In genomic region chr2:148442710-148443109, GRCm38 (mm10) we compare ENCODE assay signal across 8 mouse cellular contexts. TPM values are rescaled to one million over a fixed set of nuclear protein-coding genes. Genes with fewer than 3 reads are reported as not detected.
DNase-seq lines count a peak whose midpoint lies in the region; ATAC-seq and TF ChIP-seq lines count a peak whose summit lies in the region.

No protein-coding gene starts in this region.

- H3K4me3 ChIP-seq in forebrain, embryonic 11.5 days (ENCODE audit: low read depth, low read length), result no peak overlapping the region
- H3K4me3 ChIP-seq in forebrain, postnatal 0 days (ENCODE audit: low read depth, low read length), result no peak overlapping the region
- H3K4me3 ChIP-seq in lung, embryonic 16.5 days (ENCODE audit: low read length), result peak overlapping the region; percentile 47
- peak overlapping the region; percentile 20 for H3K4me3 ChIP-seq in intestine, embryonic 16.5 days (ENCODE audit: low read length)
- H3K4me3 ChIP-seq in stomach, embryonic 14.5 days (ENCODE audit: low read depth, low read length), result peak overlapping the region; percentile 10; the same call in 1 of the 2 replicates

- no peak overlapping the region for H3K4me2 ChIP-seq in forebrain, embryonic 11.5 days (ENCODE audit: low read depth, low read length, severe bottlenecking)
- H3K4me2 ChIP-seq in forebrain, postnatal 0 days (ENCODE audit: low read depth), result no peak overlapping the region
- peak overlapping the region; percentile 3; the same call in 1 of the 2 replicates for H3K4me2 ChIP-seq in lung, embryonic 16.5 days (ENCODE audit: low read depth, low read length)
- H3K4me2 ChIP-seq in intestine, embryonic 16.5 days (ENCODE audit: low read depth, low read length), result no peak overlapping the region
- H3K4me2 ChIP-seq in stomach, embryonic 14.5 days (replicated peaks; ENCODE audit: low read depth, low read length), result no peak overlapping the region

- ATAC-seq in forebrain, embryonic 11.5 days (replicated peaks; ENCODE audit: low FRiP score), result 0 out of 2 replicates have a peak, but pooled peaks have one; percentile 30
- no peak for ATAC-seq in forebrain, postnatal 0 days
- ATAC-seq in lung, embryonic 16.5 days (ENCODE audit: low read depth), result no peak
- ATAC-seq in intestine, embryonic 16.5 days, result no peak; the same call in 1 of the 2 replicates
- ATAC-seq in stomach, embryonic 14.5 days (ENCODE audit: insufficient number of reproducible peaks, insufficient read depth, low FRiP score, low read depth), result no peak

- DNase-seq in forebrain, embryonic 11.5 days (ENCODE audit: low spot score), result no peak
- DNase-seq in forebrain, postnatal 0 days, result no peak
- DNase-seq in lung, postnatal 14 days, result no peak
- DNase-seq in embryo, embryonic 11 days, result no peak
- DNase-seq in frontal cortex, postnatal 36 days (ENCODE audit: low spot score in 2 of 2), result no peak

- no peak for TF ChIP-seq CTCF in forebrain, postnatal 0 days (IDR thresholded peaks at IDR 0.05; ENCODE audit: low read depth)

- H3K9ac ChIP-seq in forebrain, embryonic 11.5 days (ENCODE audit: low read length), result no peak overlapping the region
- H3K9ac ChIP-seq in forebrain, postnatal 0 days, result no peak overlapping the region
- peak overlapping the region; percentile 55 for H3K9ac ChIP-seq in lung, embryonic 16.5 days (ENCODE audit: low read length)
- H3K9ac ChIP-seq in intestine, embryonic 16.5 days (ENCODE audit: low read depth, low read length), result 0 out of 2 replicates have a peak overlapping the region, but pooled peaks have one; percentile 48
- no peak overlapping the region for H3K9ac ChIP-seq in stomach, embryonic 14.5 days (replicated peaks; ENCODE audit: low read depth, low read length)

- H3K27me3 ChIP-seq in forebrain, embryonic 11.5 days (ENCODE audit: control insufficient read depth, insufficient read depth, low read length), result no peaks in the 10 kb centered on the region
- H3K27me3 ChIP-seq in forebrain, postnatal 0 days (ENCODE audit: insufficient read depth, low read length), result no peaks in the 10 kb centered on the region
- no peaks in the 10 kb centered on the region for H3K27me3 ChIP-seq in lung, embryonic 16.5 days (ENCODE audit: control insufficient read depth, insufficient read depth, low read depth, low read length)
- no peaks in the 10 kb centered on the region for H3K27me3 ChIP-seq in intestine, embryonic 16.5 days (replicated peaks; ENCODE audit: control insufficient read depth, insufficient read depth, low read length)
- H3K27me3 ChIP-seq in stomach, embryonic 14.5 days (ENCODE audit: control insufficient read depth, insufficient read depth, low read length), result no peaks in the 10 kb centered on the region

- no peaks in the 10 kb centered on the region for H3K9me3 ChIP-seq in forebrain, embryonic 11.5 days (ENCODE audit: control insufficient read depth, low read length)
- H3K9me3 ChIP-seq in forebrain, postnatal 0 days (ENCODE audit: low read length), result no peaks in the 10 kb centered on the region
- H3K9me3 ChIP-seq in lung, embryonic 16.5 days (ENCODE audit: control insufficient read depth, low read length), result no peaks in the 10 kb centered on the region
- no peaks in the 10 kb centered on the region for H3K9me3 ChIP-seq in intestine, embryonic 16.5 days (ENCODE audit: control insufficient read depth, low read length)
- no peaks in the 10 kb centered on the region for H3K9me3 ChIP-seq in stomach, embryonic 14.5 days (ENCODE audit: control insufficient read depth, low read depth, low read length)

- H3K36me3 ChIP-seq in forebrain, embryonic 11.5 days (ENCODE audit: control insufficient read depth, insufficient read depth, low read length), result no peaks in the 10 kb centered on the region
- no peaks in the 10 kb centered on the region for H3K36me3 ChIP-seq in forebrain, postnatal 0 days (ENCODE audit: insufficient read depth)
- H3K36me3 ChIP-seq in lung, embryonic 16.5 days (ENCODE audit: control insufficient read depth, insufficient read depth, low read length), result no peaks in the 10 kb centered on the region
- no peaks in the 10 kb centered on the region for H3K36me3 ChIP-seq in intestine, embryonic 16.5 days (ENCODE audit: control insufficient read depth, insufficient read depth, low read length)
- H3K36me3 ChIP-seq in stomach, embryonic 14.5 days (ENCODE audit: control insufficient read depth, insufficient read depth, low read length), result no peaks in the 10 kb centered on the region

- 83% methylated on average over 4 of the region's 4 CpGs for WGBS in forebrain, embryonic 11.5 days
- WGBS in forebrain, postnatal 0 days, result 93% methylated on average over 4 of the region's 4 CpGs
- WGBS in lung, embryonic 16.5 days, result 72% methylated on average over 4 of the region's 4 CpGs
- 85% methylated on average over 4 of the region's 4 CpGs for WGBS in intestine, embryonic 16.5 days
- WGBS in stomach, embryonic 14.5 days, result 79% methylated on average over 4 of the region's 4 CpGs

- H3K27ac ChIP-seq in forebrain, embryonic 11.5 days (ENCODE audit: low read depth, low read length), result no peak overlapping the region
- H3K27ac ChIP-seq in forebrain, postnatal 0 days (ENCODE audit: low read depth, low read length), result no peak overlapping the region
- H3K27ac ChIP-seq in lung, embryonic 16.5 days (ENCODE audit: low read length), result peak overlapping the region; percentile 79
- H3K27ac ChIP-seq in intestine, embryonic 16.5 days (ENCODE audit: low read length), result peak overlapping the region; percentile 36
- peak overlapping the region; percentile 35; the same call in 1 of the 2 replicates for H3K27ac ChIP-seq in stomach, embryonic 14.5 days (ENCODE audit: low read length)

- no peaks in the 10 kb centered on the region for H3K4me1 ChIP-seq in forebrain, embryonic 11.5 days (replicated peaks; ENCODE audit: control insufficient read depth, insufficient read depth, low read length)
- H3K4me1 ChIP-seq in forebrain, postnatal 0 days (ENCODE audit: insufficient read depth), result no peaks in the 10 kb centered on the region
- peaks cover 14% of the 10 kb centered on the region for H3K4me1 ChIP-seq in lung, embryonic 16.5 days (replicated peaks; ENCODE audit: control insufficient read depth, insufficient read depth, low read length)
- no peaks in the 10 kb centered on the region for H3K4me1 ChIP-seq in intestine, embryonic 16.5 days (ENCODE audit: control insufficient read depth, insufficient read depth, low read length)
- H3K4me1 ChIP-seq in stomach, embryonic 14.5 days (ENCODE audit: control insufficient read depth, insufficient read depth, low read length), result no peaks in the 10 kb centered on the region

RNA-seq across cellular contexts. Expression of gene Cd93, which starts 0.7 kb away (rescaled TPM):
- 5.2 and 5.8 TPM in 2 replicates for polyA plus RNA-seq in forebrain, embryonic 11.5 days (2014; fragmentation: Nextera tagmentation; extraction: Ambion mirVana)
- total RNA-seq in forebrain, postnatal 0 days (2014; rRNA removed), result 15.2 and 22.4 TPM in 2 replicates
- 4.0 and 4.5 TPM in 2 replicates for polyA plus RNA-seq in forebrain, postnatal 0 days (2015; fragmentation: Nextera tagmentation; extraction: Ambion mirVana)
- 38.3 and 40.2 TPM in 2 replicates for polyA plus RNA-seq in lung, embryonic 16.5 days (2015; fragmentation: Nextera tagmentation; extraction: Ambion mirVana)
- polyA plus RNA-seq in intestine, embryonic 16.5 days (2015; fragmentation: Nextera tagmentation; extraction: Ambion mirVana), result 8.3 and 9.0 TPM in 2 replicates
- 12.8 and 13.7 TPM in 2 replicates for polyA plus RNA-seq in stomach, embryonic 14.5 days (2014; fragmentation: Nextera tagmentation; extraction: Ambion mirVana)

RNA-seq across cellular contexts. Expression of gene Thbd, which starts 34.7 kb away (rescaled TPM):
- 4.9 and 6.0 TPM in 2 replicates for polyA plus RNA-seq in forebrain, embryonic 11.5 days (2014; fragmentation: Nextera tagmentation; extraction: Ambion mirVana)
- 16.2 and 24.2 TPM in 2 replicates for total RNA-seq in forebrain, postnatal 0 days (2014; rRNA removed)
- 9.6 and 11.1 TPM in 2 replicates for polyA plus RNA-seq in forebrain, postnatal 0 days (2015; fragmentation: Nextera tagmentation; extraction: Ambion mirVana)
- 100.0 and 109 TPM in 2 replicates for polyA plus RNA-seq in lung, embryonic 16.5 days (2015; fragmentation: Nextera tagmentation; extraction: Ambion mirVana)
- 46.6 and 46.8 TPM in 2 replicates for polyA plus RNA-seq in intestine, embryonic 16.5 days (2015; fragmentation: Nextera tagmentation; extraction: Ambion mirVana)
- 25.9 and 28.5 TPM in 2 replicates for polyA plus RNA-seq in stomach, embryonic 14.5 days (2014; fragmentation: Nextera tagmentation; extraction: Ambion mirVana)

RNA-seq across cellular contexts. Expression of gene Sstr4, which starts 47.6 kb away (rescaled TPM):
- polyA plus RNA-seq in forebrain, embryonic 11.5 days (2014; fragmentation: Nextera tagmentation; extraction: Ambion mirVana), result 0.52 and 1.1 TPM in 2 replicates
- total RNA-seq in forebrain, postnatal 0 days (2014; rRNA removed), result 10.7 and 12.1 TPM in 2 replicates
- 1.9 and 2.8 TPM in 2 replicates for polyA plus RNA-seq in forebrain, postnatal 0 days (2015; fragmentation: Nextera tagmentation; extraction: Ambion mirVana)
- polyA plus RNA-seq in lung, embryonic 16.5 days (2015; fragmentation: Nextera tagmentation; extraction: Ambion mirVana), result 3.1 and 3.8 TPM in 2 replicates
- polyA plus RNA-seq in intestine, embryonic 16.5 days (2015; fragmentation: Nextera tagmentation; extraction: Ambion mirVana), result 1.6 and 1.8 TPM in 2 replicates
- polyA plus RNA-seq in stomach, embryonic 14.5 days (2014; fragmentation: Nextera tagmentation; extraction: Ambion mirVana), result 3.9 and 4.0 TPM in 2 replicates

Comparison
In these comparisons a context has a peak if more than half of its experiments do, and no peak if none do; other contexts are left out.
1. H3K27ac ChIP-seq: peak in lung, embryonic 16.5 days (single experiment), intestine, embryonic 16.5 days (single experiment) and stomach, embryonic 14.5 days (single experiment); none in forebrain, embryonic 11.5 days (single experiment) and forebrain, postnatal 0 days (single experiment).
2. H3K4me3 ChIP-seq: peak in lung, embryonic 16.5 days (single experiment), intestine, embryonic 16.5 days (single experiment) and stomach, embryonic 14.5 days (single experiment); none in forebrain, embryonic 11.5 days (single experiment) and forebrain, postnatal 0 days (single experiment).
3. H3K9ac ChIP-seq: peak in lung, embryonic 16.5 days (single experiment) and intestine, embryonic 16.5 days (single experiment); none in forebrain, embryonic 11.5 days (single experiment), forebrain, postnatal 0 days (single experiment) and stomach, embryonic 14.5 days (single experiment).